Mouse (Mus musculus): ENCODE measurements around the gene Cdk1. TPM values are rescaled to one million over a fixed set of nuclear protein-coding genes. Genes with fewer than 3 reads are reported as not detected.

The Cdk1 gene
- 466 and 531 TPM in 2 replicates for polyA plus RNA-seq (2015; fragmentation: Nextera tagmentation; extraction: Ambion mirVana)

GRCm38 (mm10) chr10:69352212-69353085, at the start of gene Cdk1:
Gene Cdk1, minus strand, starts transcription at chr10:69352938.
- under 1% methylated on average over 50 of the region's 51 CpGs for whole genome bisulfite sequencing
- H3K4me1 ChIP-seq (ENCODE audit: insufficient read depth, low read length): peaks cover 31% of the 10 kb centered on the region
- peaks cover 18% of the 10 kb centered on the region for H3K36me3 ChIP-seq (ENCODE audit: insufficient read depth, low read length)
- no peaks in the 10 kb centered on the region for H3K27me3 ChIP-seq (ENCODE audit: insufficient read depth, low read length)
- peak within 1 kb of the TSS; percentile 87 for H3K27ac ChIP-seq (ENCODE audit: low read length)
- ATAC-seq (ENCODE audit: low FRiP score, low TSS enrichment): peak; percentile 97
- peak within 1 kb of the TSS; percentile 86 for H3K4me2 ChIP-seq (replicated peaks; ENCODE audit: low read depth, low read length)
- no peaks in the 10 kb centered on the region for H3K9me3 ChIP-seq (ENCODE audit: low read length)
- peak within 1 kb of the TSS; percentile 95 for H3K9ac ChIP-seq (replicated peaks; ENCODE audit: low read length)
- H3K4me3 ChIP-seq (ENCODE audit: low read length): peak within 1 kb of the TSS; percentile 92

DNA sequence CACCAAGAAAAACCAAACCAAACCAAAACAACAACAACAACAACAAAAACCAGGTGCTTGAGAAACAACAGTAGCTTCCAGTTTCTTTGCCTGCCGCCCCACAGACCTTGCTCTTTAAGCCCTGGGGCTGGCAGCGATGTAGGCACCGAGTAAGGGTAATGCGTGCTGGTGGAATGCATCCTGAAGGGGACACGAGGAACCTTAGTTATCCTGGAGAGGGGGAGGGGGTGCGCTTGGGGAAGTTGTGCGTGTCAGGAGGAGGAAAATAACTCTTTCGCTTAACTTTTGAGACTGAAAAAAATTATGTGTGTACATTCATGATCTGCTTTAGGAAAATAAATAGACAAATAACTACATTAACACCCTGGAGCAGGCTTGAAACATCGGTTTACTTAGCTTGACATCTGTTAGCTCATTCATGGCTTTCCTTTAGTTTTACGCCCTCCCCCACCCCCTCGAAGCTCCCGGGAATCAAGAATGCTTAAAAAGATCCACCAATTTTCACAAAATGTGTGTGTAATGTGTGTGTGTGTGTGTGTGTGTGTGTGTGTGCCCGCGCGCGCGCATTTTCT, 47.2 kb upstream of the Cdk1 start:
- peak overlapping the region; percentile 80 for H3K9ac ChIP-seq (replicated peaks; ENCODE audit: low read length)
- H3K4me2 ChIP-seq (replicated peaks; ENCODE audit: low read depth, low read length): peak overlapping the region; percentile 99
- H3K4me1 ChIP-seq (ENCODE audit: insufficient read depth, low read length): peaks cover 17% of the 10 kb centered on the region; the same call in 1 of the 2 replicates
- no peaks in the 10 kb centered on the region for H3K9me3 ChIP-seq (ENCODE audit: low read length)
- ATAC-seq (ENCODE audit: low FRiP score, low TSS enrichment): no peak
- H3K27me3 ChIP-seq (ENCODE audit: insufficient read depth, low read length): peaks cover 23% of the 10 kb centered on the region
- 2% methylated on average over 17 of the region's 17 CpGs for WGBS
- no peaks in the 10 kb centered on the region for H3K36me3 ChIP-seq (ENCODE audit: insufficient read depth, low read length)
- peak overlapping the region; percentile 74 for H3K4me3 ChIP-seq (ENCODE audit: low read length)
- no peak overlapping the region for H3K27ac ChIP-seq (ENCODE audit: low read length)

- H3K27me3 ChIP-seq (ENCODE audit: insufficient read depth, low read length): peaks cover 23% of the 10 kb centered on the region
Observed at GRCm38 (mm10) chr10:69398763-69399590, 46.2 kb upstream of the Cdk1 start, which contains the start of gene Ank3. Gene Ank3, plus strand, starts transcription at chr10:69398773.

DNA sequence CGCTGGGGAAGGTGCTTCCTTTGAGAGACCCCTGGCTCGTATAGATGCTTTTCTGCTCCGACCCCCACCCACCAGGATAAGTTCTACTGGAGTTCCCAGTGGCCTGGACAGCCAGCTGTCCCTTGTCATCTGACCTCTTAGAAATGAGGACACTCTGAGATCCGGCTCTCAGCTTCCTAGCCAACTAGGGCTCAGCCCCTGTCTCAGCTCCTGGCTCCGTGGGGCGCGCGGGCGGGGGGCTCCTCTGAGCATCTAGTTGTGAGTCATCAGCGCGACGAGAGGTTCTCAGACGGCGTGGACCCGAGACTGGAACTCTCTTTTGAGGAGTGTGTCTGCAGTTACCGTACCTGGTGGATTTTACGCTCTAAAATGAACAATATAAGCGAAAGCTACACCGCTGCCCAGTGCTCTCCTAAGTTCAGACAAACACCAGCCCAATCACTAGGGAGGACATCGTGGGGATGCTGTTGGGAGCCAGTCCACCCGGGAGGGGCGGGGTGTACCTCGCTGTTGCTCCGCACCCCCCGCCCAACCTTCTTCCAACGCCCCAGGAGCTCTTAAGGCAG, 45.5 kb upstream of the Cdk1 start:
- Histone ChIP-seq H3K27ac (ENCODE audit: low read length) (no peak overlapping the region), H3K36me3 (ENCODE audit: insufficient read depth, low read length) (no peaks in the 10 kb centered on the region), H3K27me3 (ENCODE audit: insufficient read depth, low read length) (peaks cover 23% of the 10 kb centered on the region), H3K4me1 (ENCODE audit: insufficient read depth, low read length) (peaks cover 17% of the 10 kb centered on the region; the same call in 1 of the 2 replicates), H3K4me2 (replicated peaks; ENCODE audit: low read depth, low read length) (peak overlapping the region; percentile 99), H3K9me3 (ENCODE audit: low read length) (no peaks in the 10 kb centered on the region), H3K9ac (replicated peaks; ENCODE audit: low read length) (peak overlapping the region; percentile 80), H3K4me3 (ENCODE audit: low read length) (peak overlapping the region; percentile 74)
- ATAC-seq (ENCODE audit: low FRiP score, low TSS enrichment): peak; percentile 26; the same call in 1 of the 2 replicates
- under 1% methylated on average over 26 of the region's 26 CpGs for WGBS

More at GRCm38 (mm10) chr10:69398763-69399590, 46.2 kb upstream of the Cdk1 start, which contains the start of gene Ank3:
- Histone ChIP-seq H3K4me2 (replicated peaks; ENCODE audit: low read depth, low read length) (peak within 1 kb of the TSS; percentile 99), H3K9ac (replicated peaks; ENCODE audit: low read length) (peak within 1 kb of the TSS; percentile 80), H3K4me3 (ENCODE audit: low read length) (peak within 1 kb of the TSS; percentile 74), H3K36me3 (ENCODE audit: insufficient read depth, low read length) (no peaks in the 10 kb centered on the region), H3K27ac (ENCODE audit: low read length) (0 out of 2 replicates have a peak within 1 kb of the TSS, but pooled peaks have one; percentile 3), H3K9me3 (ENCODE audit: low read length) (no peaks in the 10 kb centered on the region), H3K4me1 (ENCODE audit: insufficient read depth, low read length) (peaks cover 17% of the 10 kb centered on the region; the same call in 1 of the 2 replicates)
- WGBS: under 1% methylated on average over 74 of the region's 77 CpGs
- peak; percentile 89 for ATAC-seq (ENCODE audit: low FRiP score, low TSS enrichment)

DNA sequence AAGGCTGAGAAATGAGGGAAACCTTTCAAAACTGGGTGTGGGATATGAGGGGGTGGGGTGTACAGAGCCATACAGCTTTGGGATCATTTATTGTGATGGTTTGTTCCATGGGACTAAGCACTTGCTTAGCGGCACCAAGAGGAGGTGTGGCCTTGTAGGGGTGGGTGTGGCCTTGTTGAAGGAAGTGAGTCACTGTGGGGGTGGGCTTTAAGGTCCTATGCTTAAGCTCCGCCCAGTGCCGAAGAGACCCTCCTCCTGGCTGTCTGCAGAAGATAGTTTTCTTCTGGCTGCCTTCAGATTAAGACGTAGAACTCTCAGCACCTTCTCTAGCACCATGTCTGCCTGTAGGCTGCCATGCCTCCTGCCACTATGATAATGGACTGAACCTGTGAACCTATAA, 36.8 kb upstream of the Cdk1 start:
- no peaks in the 10 kb centered on the region for H3K27me3 ChIP-seq (ENCODE audit: insufficient read depth, low read length)
- WGBS: 86% methylated on average over 4 of the region's 4 CpGs

GRCm38 (mm10) chr10:69386767-69387166, 34.0 kb upstream of the Cdk1 start:
- no peak for ATAC-seq (ENCODE audit: low FRiP score, low TSS enrichment)
- Histone ChIP-seq H3K4me3 (ENCODE audit: low read length) (no peak overlapping the region), H3K27ac (ENCODE audit: low read length) (no peak overlapping the region), H3K4me1 (ENCODE audit: insufficient read depth, low read length) (no peaks in the 10 kb centered on the region), H3K9me3 (ENCODE audit: low read length) (no peaks in the 10 kb centered on the region), H3K36me3 (ENCODE audit: insufficient read depth, low read length) (no peaks in the 10 kb centered on the region), H3K27me3 (ENCODE audit: insufficient read depth, low read length) (no peaks in the 10 kb centered on the region), H3K4me2 (replicated peaks; ENCODE audit: low read depth, low read length) (no peak overlapping the region), H3K9ac (replicated peaks; ENCODE audit: low read length) (no peak overlapping the region)
- WGBS: 81% methylated on average over 8 of the region's 8 CpGs

More for the DNA sequence above, 36.8 kb upstream of the Cdk1 start:
- Histone ChIP-seq H3K27ac (ENCODE audit: low read length) (no peak overlapping the region), H3K9me3 (ENCODE audit: low read length) (no peaks in the 10 kb centered on the region), H3K9ac (replicated peaks; ENCODE audit: low read length) (no peak overlapping the region), H3K4me1 (ENCODE audit: insufficient read depth, low read length) (no peaks in the 10 kb centered on the region), H3K4me2 (replicated peaks; ENCODE audit: low read depth, low read length) (no peak overlapping the region), H3K36me3 (ENCODE audit: insufficient read depth, low read length) (no peaks in the 10 kb centered on the region), H3K4me3 (ENCODE audit: low read length) (no peak overlapping the region)
- ATAC-seq (ENCODE audit: low FRiP score, low TSS enrichment): no peak

- no peaks in the 10 kb centered on the region for H3K27me3 ChIP-seq (ENCODE audit: insufficient read depth, low read length)
- no peaks in the 10 kb centered on the region for H3K9me3 ChIP-seq (ENCODE audit: low read length)
- H3K27ac ChIP-seq (ENCODE audit: low read length): no peak overlapping the region
- no peak for ATAC-seq (ENCODE audit: low FRiP score, low TSS enrichment)
- H3K9ac ChIP-seq (replicated peaks; ENCODE audit: low read length): no peak overlapping the region
- no peak overlapping the region for H3K4me3 ChIP-seq (ENCODE audit: low read length)
- H3K4me2 ChIP-seq (replicated peaks; ENCODE audit: low read depth, low read length): no peak overlapping the region
- H3K4me1 ChIP-seq (ENCODE audit: insufficient read depth, low read length): no peaks in the 10 kb centered on the region
- 89% methylated on average over 8 of the region's 8 CpGs for WGBS
- H3K36me3 ChIP-seq (ENCODE audit: insufficient read depth, low read length): no peaks in the 10 kb centered on the region
Observed at GRCm38 (mm10) chr10:69385136-69385535, 32.4 kb upstream of the Cdk1 start.

DNA sequence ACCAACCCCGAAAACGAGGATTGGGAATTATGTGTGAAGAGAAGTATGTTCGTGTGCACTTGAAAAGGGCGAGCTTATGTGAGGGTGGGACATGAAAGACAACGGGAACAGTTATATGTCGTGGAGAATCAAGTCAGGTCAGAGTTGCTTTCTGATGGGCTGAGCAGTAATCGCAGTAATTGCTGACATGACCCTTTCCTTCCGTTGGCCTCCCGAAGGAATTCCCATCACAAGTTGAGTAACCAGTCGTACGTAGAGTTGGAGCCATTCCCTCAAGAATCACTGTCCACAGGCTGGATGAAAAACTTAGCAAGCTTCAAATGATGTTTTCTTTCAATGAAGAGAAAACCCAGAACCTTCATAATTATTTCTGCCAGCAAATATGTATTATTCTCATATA, 31.9 kb upstream of the Cdk1 start:
- no peak for ATAC-seq (ENCODE audit: low FRiP score, low TSS enrichment)
- no peak overlapping the region for H3K4me2 ChIP-seq (replicated peaks; ENCODE audit: low read depth, low read length)
- no peaks in the 10 kb centered on the region for H3K9me3 ChIP-seq (ENCODE audit: low read length)
- H3K27ac ChIP-seq (ENCODE audit: low read length): no peak overlapping the region
- H3K27me3 ChIP-seq (ENCODE audit: insufficient read depth, low read length): no peaks in the 10 kb centered on the region
- 70% methylated on average over 11 of the region's 11 CpGs for WGBS
- no peaks in the 10 kb centered on the region for H3K4me1 ChIP-seq (ENCODE audit: insufficient read depth, low read length)
- no peaks in the 10 kb centered on the region for H3K36me3 ChIP-seq (ENCODE audit: insufficient read depth, low read length)
- H3K4me3 ChIP-seq (ENCODE audit: low read length): no peak overlapping the region
- H3K9ac ChIP-seq (replicated peaks; ENCODE audit: low read length): no peak overlapping the region

GRCm38 (mm10) chr10:69383186-69383585, 30.4 kb upstream of the Cdk1 start:
- Histone ChIP-seq H3K9ac (replicated peaks; ENCODE audit: low read length) (no peak overlapping the region), H3K4me1 (ENCODE audit: insufficient read depth, low read length) (no peaks in the 10 kb centered on the region), H3K27ac (ENCODE audit: low read length) (no peak overlapping the region), H3K4me2 (replicated peaks; ENCODE audit: low read depth, low read length) (no peak overlapping the region), H3K4me3 (ENCODE audit: low read length) (no peak overlapping the region), H3K36me3 (ENCODE audit: insufficient read depth, low read length) (no peaks in the 10 kb centered on the region), H3K27me3 (ENCODE audit: insufficient read depth, low read length) (no peaks in the 10 kb centered on the region), H3K9me3 (ENCODE audit: low read length) (no peaks in the 10 kb centered on the region)
- no peak for ATAC-seq (ENCODE audit: low FRiP score, low TSS enrichment)
- WGBS: 89% methylated on average over 1 of the region's 1 CpGs
